Mouse (Mus musculus) splenic B cell, adult 2 months (primary cell): ENCODE data around the gene Alyref.
A peak's percentile ranks its signal among the peaks of the same experiment; 100 is the strongest.

Source experiments
- DNase-seq: peaks from one replicate; pipeline ENCODE4 v3.0.0-alpha.2; 2011; ENCODE audit warnings: low read depth, low spot score
- H3K27me3 ChIP-seq: 2 replicates; pipeline ENCODE4 v1.6.1; 2012; ENCODE audit warnings: mild to moderate bottlenecking, low read length, moderate library complexity, mixed read lengths; ENCODE audit not compliant: control insufficient read depth, poor library complexity, insufficient read depth, severe bottlenecking
- H3K36me3 ChIP-seq: 2 replicates; pipeline ENCODE4 v1.6.1; 2012; ENCODE audit warnings: mild to moderate bottlenecking, low read length, moderate library complexity, mixed read lengths; ENCODE audit not compliant: control insufficient read depth, poor library complexity, insufficient read depth, severe bottlenecking

Gene Alyref

DNA sequence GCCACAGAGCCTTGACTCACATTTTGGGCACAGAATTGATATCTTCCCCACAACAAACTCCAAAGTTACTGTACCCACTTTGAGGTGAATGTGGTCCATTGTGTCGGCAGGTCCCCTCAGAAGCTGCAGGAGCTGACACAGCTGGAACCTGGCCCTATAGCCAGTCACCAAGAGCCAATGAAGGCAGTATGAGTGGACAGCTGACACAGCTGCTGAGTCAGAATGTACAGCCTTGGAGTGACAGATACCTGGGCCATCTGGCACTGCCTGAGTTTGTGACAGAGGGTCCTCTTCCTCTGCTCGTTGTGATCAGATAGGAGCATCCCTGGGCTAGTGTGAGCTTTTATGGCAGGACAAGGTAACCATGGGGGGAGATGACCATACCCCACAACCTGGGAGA is 42.9 kb downstream of the Alyref start:
- Histone ChIP-seq H3K36me3 (no peaks in the 10 kb centered on the region), H3K27me3 (no peaks in the 10 kb centered on the region)
- no peak for DNase-seq

DNA sequence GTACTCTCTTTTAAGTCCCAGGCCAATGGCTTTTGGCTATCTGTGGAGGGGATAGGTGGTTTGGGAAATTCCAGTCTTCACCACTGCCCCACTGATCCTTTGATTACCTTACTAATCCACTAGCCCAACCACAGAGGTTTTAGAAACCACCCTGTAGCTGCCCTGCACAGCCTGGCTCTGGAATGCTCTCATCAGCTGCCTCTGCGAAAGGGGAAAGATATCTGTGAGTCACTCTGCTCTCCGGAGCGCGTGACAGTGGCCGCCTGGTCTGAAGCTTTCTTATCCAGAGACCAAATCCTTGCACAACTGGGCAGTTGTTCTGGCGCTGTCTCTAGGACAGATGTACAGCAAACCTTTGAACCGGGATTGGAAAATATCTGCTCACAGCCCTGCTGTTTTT is 43.3 kb downstream of the Alyref start:
- no peaks in the 10 kb centered on the region for H3K27me3 ChIP-seq
- DNase-seq: no peak
- H3K36me3 ChIP-seq: no peaks in the 10 kb centered on the region

DNA sequence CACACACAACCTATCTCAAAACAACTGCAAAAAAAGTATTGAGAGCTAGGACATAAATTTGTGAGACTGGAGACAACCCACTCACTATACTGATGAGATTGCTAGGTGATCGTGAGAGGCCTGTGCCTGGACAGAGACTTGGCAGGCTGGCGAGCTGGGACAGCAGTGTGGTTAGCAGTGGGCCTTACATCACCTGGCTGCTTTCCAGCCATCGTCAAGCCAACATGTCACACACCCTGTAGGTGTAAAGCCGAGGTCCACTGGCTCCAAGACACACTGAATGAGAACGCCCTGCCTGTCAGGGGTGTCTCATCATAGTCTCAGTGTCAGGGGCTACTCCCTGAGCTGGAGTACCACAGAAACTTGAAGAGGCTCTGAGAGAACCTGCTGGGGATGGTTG is 45.4 kb downstream of the Alyref start:
- DNase-seq: no peak
- Histone ChIP-seq H3K27me3 (no peaks in the 10 kb centered on the region), H3K36me3 (no peaks in the 10 kb centered on the region)

DNA sequence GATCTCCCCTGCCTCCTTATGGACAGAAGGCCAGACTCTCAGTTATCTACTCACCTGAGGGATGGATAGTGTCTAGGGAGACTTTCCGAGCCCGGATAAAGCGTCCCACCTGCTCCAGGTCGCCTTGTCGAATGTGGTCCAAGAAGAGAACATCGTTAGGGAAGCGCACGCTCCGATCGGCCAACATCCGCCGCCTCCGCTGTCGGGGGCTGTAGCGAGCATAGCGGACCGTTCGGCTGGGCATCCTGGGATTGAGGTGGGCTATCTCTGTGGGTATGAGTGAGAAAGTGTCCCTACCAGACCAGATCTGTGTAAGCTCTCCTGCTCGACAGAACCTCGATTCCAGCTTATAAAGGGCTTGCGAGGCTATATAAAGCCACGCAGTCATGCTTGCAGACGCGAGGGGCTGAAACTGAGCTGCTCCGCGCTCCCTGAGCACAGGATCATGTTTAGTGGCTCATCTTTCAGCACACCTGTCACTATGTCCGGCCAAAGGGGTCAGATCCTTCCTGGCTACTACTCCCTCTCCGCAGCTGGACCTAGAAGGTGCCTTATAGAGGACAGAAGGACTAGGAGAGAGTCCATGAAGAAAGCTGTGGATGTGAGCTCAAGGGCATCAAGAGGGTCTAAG is 47.2 kb downstream of the Alyref start, which contains the start of gene Ppp1r27:
Gene Ppp1r27, minus strand, starts transcription at position 323 of the 631 bp plus-strand sequence.
- H3K36me3 ChIP-seq: no peaks in the 10 kb centered on the region
- no peak for DNase-seq
- H3K27me3 ChIP-seq: no peaks in the 10 kb centered on the region

GRCm38 (mm10) chr11:120549986-120550809 is 48.0 kb downstream of the Alyref start:
- Histone ChIP-seq H3K36me3 (no peaks in the 10 kb centered on the region), H3K27me3 (no peaks in the 10 kb centered on the region)
- DNase-seq: no peak

GRCm38 (mm10) chr11:120549168-120549945 is 48.8 kb downstream of the Alyref start, which contains the start of gene Mcrip1:
TSS of gene Mcrip1 (minus strand) at chr11:120549727.
- H3K27me3 ChIP-seq: no peaks in the 10 kb centered on the region
- DNase-seq: peak; percentile 96
- H3K36me3 ChIP-seq: no peaks in the 10 kb centered on the region; the same call in none of the 2 replicates

GRCm38 (mm10) chr11:120548786-120549167 is 49.4 kb downstream of the Alyref start:
- DNase-seq: no peak
- Histone ChIP-seq H3K36me3 (no peaks in the 10 kb centered on the region; the same call in none of the 2 replicates), H3K27me3 (no peaks in the 10 kb centered on the region)

- no peaks in the 10 kb centered on the region for H3K27me3 ChIP-seq
Measured at GRCm38 (mm10) chr11:120548214-120548613, 50.0 kb downstream of the Alyref start.

GRCm38 (mm10) chr11:120547469-120547868 is 50.7 kb downstream of the Alyref start:
- DNase-seq: peak; percentile 39
- H3K27me3 ChIP-seq: no peaks in the 10 kb centered on the region

More at GRCm38 (mm10) chr11:120548214-120548613, 50.0 kb downstream of the Alyref start:
- DNase-seq: no peak
- no peaks in the 10 kb centered on the region; the same call in none of the 2 replicates for H3K36me3 ChIP-seq

DNA sequence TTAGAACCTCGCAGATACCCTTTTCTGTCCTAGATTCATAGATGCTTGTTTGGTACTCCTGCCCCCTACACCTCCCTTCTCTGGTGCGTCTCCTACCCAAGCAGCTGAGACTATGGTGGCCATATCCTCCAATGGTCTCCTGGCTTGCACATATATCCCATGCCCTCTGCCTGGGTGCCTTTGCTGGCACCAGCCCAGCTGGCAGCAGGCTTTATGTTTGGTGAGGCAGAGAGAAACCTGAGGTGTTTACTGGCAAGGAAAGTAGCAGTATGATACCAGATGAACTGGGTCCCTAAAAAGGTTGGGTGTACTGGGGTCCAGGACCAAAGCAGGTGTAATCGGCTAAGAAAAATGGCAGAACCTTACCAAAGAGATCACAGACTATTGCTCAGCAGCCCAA is 52.2 kb downstream of the Alyref start:
- peaks cover 2% of the 10 kb centered on the region for H3K36me3 ChIP-seq
- DNase-seq: no peak
- no peaks in the 10 kb centered on the region for H3K27me3 ChIP-seq

More at GRCm38 (mm10) chr11:120547469-120547868, 50.7 kb downstream of the Alyref start:
- no peaks in the 10 kb centered on the region; the same call in none of the 2 replicates for H3K36me3 ChIP-seq

- DNase-seq: no peak
- Histone ChIP-seq H3K27me3 (no peaks in the 10 kb centered on the region), H3K36me3 (peaks cover 2% of the 10 kb centered on the region)
Measured at GRCm38 (mm10) chr11:120542376-120542775, 55.8 kb downstream of the Alyref start.
